Mouse (Mus musculus): Measurements from ENCODE around the gene Muc1. TPM values are rescaled to one million over a fixed set of nuclear protein-coding genes. Genes with fewer than 3 reads are reported as not detected.
"Not testable (repeated sequence)": the region's sequence is repeated elsewhere in the genome, so short reads cannot be mapped to it uniquely, and the experiment has no call there.

The Muc1 gene
- polyA plus RNA-seq, 1 experiment from 2014 or later = 10.1 TPM

- Histone ChIP-seq H3K36me3 (peaks cover 15% of the 10 kb centered on the region), H3K4me1 (replicated peaks) (peaks cover 22% of the 10 kb centered on the region), H3K9me3 (no peaks in the 10 kb centered on the region), H3K4me3 (replicated peaks) (peak overlapping the region; percentile 80), H3K27me3 (replicated peaks) (no peaks in the 10 kb centered on the region), H3K9ac (peak overlapping the region; percentile 66), H3K27ac (peak overlapping the region; percentile 98), H3K4me2 (replicated peaks) (peak overlapping the region; percentile 87)
- peak; percentile 94 for ATAC-seq
- under 1% methylated on average over 69 of the region's 69 CpGs for WGBS
Measured at GRCm38 (mm10) chr3:89213803-89214530, 14.9 kb upstream of the Muc1 start.

- Histone ChIP-seq H3K4me2 (replicated peaks) (peak within 1 kb of the TSS; percentile 87), H3K9ac (peak within 1 kb of the TSS; percentile 66), H3K36me3 (peaks cover 6% of the 10 kb centered on the region; the same call in 1 of the 2 replicates), H3K4me3 (replicated peaks) (peak within 1 kb of the TSS; percentile 80), H3K27ac (peak within 1 kb of the TSS; percentile 98), H3K9me3 (no peaks in the 10 kb centered on the region), H3K27me3 (replicated peaks) (no peaks in the 10 kb centered on the region), H3K4me1 (replicated peaks) (peaks cover 22% of the 10 kb centered on the region)
- WGBS = 2% methylated on average over 19 of the region's 19 CpGs
- ATAC-seq = no peak
Measured at GRCm38 (mm10) chr3:89214681-89215411, 14.0 kb upstream of the Muc1 start, which contains the start of gene Thbs3. Thbs3 (plus strand) TSS chr3:89215180.

- H3K4me1 ChIP-seq (replicated peaks) = peaks cover 22% of the 10 kb centered on the region
- no peak for ATAC-seq
- no peak overlapping the region for H3K27ac ChIP-seq
- WGBS = 2% methylated on average over 6 of the region's 6 CpGs
- peak overlapping the region; percentile 80 for H3K4me3 ChIP-seq (replicated peaks)
- peak overlapping the region; percentile 66 for H3K9ac ChIP-seq
- H3K36me3 ChIP-seq = 0 out of 2 replicates have a peak, but pooled peaks cover 3% of the 10 kb centered on the region
- peak overlapping the region; percentile 87 for H3K4me2 ChIP-seq (replicated peaks)
- H3K27me3 ChIP-seq (replicated peaks) = no peaks in the 10 kb centered on the region
- H3K9me3 ChIP-seq = no peaks in the 10 kb centered on the region
Measured at GRCm38 (mm10) chr3:89215853-89216252, 13.0 kb upstream of the Muc1 start.

GRCm38 (mm10) chr3:89216407-89216806 is 12.4 kb upstream of the Muc1 start:
- Histone ChIP-seq H3K4me2 (replicated peaks) (peak overlapping the region; percentile 87; the same call in 1 of the 2 replicates), H3K4me1 (replicated peaks) (peaks cover 22% of the 10 kb centered on the region)
- ATAC-seq; H3K9ac ChIP-seq; H3K27me3 ChIP-seq (replicated peaks); H3K4me3 ChIP-seq (replicated peaks); H3K36me3 ChIP-seq; H3K27ac ChIP-seq; H3K9me3 ChIP-seq: not testable (repeated sequence)
- WGBS = 74% methylated on average over 7 of the region's 7 CpGs

GRCm38 (mm10) chr3:89218271-89218670 is 10.6 kb upstream of the Muc1 start:
- Histone ChIP-seq H3K27ac (no peak overlapping the region), H3K4me2 (replicated peaks) (no peak overlapping the region), H3K36me3 (no peaks in the 10 kb centered on the region), H3K27me3 (replicated peaks) (no peaks in the 10 kb centered on the region), H3K9ac (no peak overlapping the region), H3K9me3 (no peaks in the 10 kb centered on the region), H3K4me3 (replicated peaks) (no peak overlapping the region), H3K4me1 (replicated peaks) (peaks cover 15% of the 10 kb centered on the region)
- no peak for ATAC-seq
- WGBS = 91% methylated on average over 1 of the region's 1 CpGs

GRCm38 (mm10) chr3:89219546-89219945 is 9.3 kb upstream of the Muc1 start:
- no peaks in the 10 kb centered on the region for H3K9me3 ChIP-seq
- no peaks in the 10 kb centered on the region for H3K27me3 ChIP-seq (replicated peaks)
- no peak overlapping the region for H3K4me3 ChIP-seq (replicated peaks)
- ATAC-seq = no peak
- no peaks in the 10 kb centered on the region for H3K36me3 ChIP-seq
- no peak overlapping the region for H3K27ac ChIP-seq
- no peak overlapping the region for H3K4me2 ChIP-seq (replicated peaks)
- 36% methylated on average over 8 of the region's 8 CpGs for WGBS
- no peak overlapping the region for H3K9ac ChIP-seq
- H3K4me1 ChIP-seq (replicated peaks) = peaks cover 15% of the 10 kb centered on the region

GRCm38 (mm10) chr3:89221167-89221566 is 7.7 kb upstream of the Muc1 start:
- Histone ChIP-seq H3K9ac (no peak overlapping the region), H3K9me3 (no peaks in the 10 kb centered on the region), H3K27ac (no peak overlapping the region), H3K36me3 (no peaks in the 10 kb centered on the region), H3K4me2 (replicated peaks) (no peak overlapping the region), H3K4me1 (replicated peaks) (peaks cover 3% of the 10 kb centered on the region), H3K4me3 (replicated peaks) (no peak overlapping the region), H3K27me3 (replicated peaks) (no peaks in the 10 kb centered on the region)
- ATAC-seq = no peak
- WGBS = 78% methylated on average over 5 of the region's 5 CpGs

- Histone ChIP-seq H3K4me2 (replicated peaks) (no peak overlapping the region), H3K36me3 (no peaks in the 10 kb centered on the region), H3K4me3 (replicated peaks) (no peak overlapping the region), H3K4me1 (replicated peaks) (peaks cover 27% of the 10 kb centered on the region), H3K27me3 (replicated peaks) (0 out of 2 replicates have a peak, but pooled peaks cover 4% of the 10 kb centered on the region), H3K27ac (no peak overlapping the region), H3K9me3 (no peaks in the 10 kb centered on the region), H3K9ac (no peak overlapping the region)
- ATAC-seq = no peak
- WGBS = 79% methylated on average over 11 of the region's 11 CpGs
Measured at GRCm38 (mm10) chr3:89224796-89225195, 4.1 kb upstream of the Muc1 start.

- no peak overlapping the region for H3K27ac ChIP-seq
Measured at GRCm38 (mm10) chr3:89225321-89225815, 3.5 kb upstream of the Muc1 start.

GRCm38 (mm10) chr3:89225918-89226317 is 2.9 kb upstream of the Muc1 start:
- Histone ChIP-seq H3K4me1 (replicated peaks) (peaks cover 27% of the 10 kb centered on the region), H3K36me3 (no peaks in the 10 kb centered on the region), H3K4me3 (replicated peaks) (no peak overlapping the region), H3K27ac (no peak overlapping the region), H3K9me3 (no peaks in the 10 kb centered on the region), H3K9ac (no peak overlapping the region; the same call in 1 of the 2 replicates), H3K27me3 (replicated peaks) (0 out of 2 replicates have a peak, but pooled peaks cover 4% of the 10 kb centered on the region), H3K4me2 (replicated peaks) (no peak overlapping the region)
- ATAC-seq = no peak
- WGBS = 45% methylated on average over 4 of the region's 4 CpGs

More at GRCm38 (mm10) chr3:89225321-89225815, 3.5 kb upstream of the Muc1 start:
- Histone ChIP-seq H3K4me1 (replicated peaks) (peaks cover 27% of the 10 kb centered on the region), H3K4me3 (replicated peaks) (no peak overlapping the region), H3K36me3 (no peaks in the 10 kb centered on the region), H3K9me3 (no peaks in the 10 kb centered on the region), H3K4me2 (replicated peaks) (no peak overlapping the region), H3K27me3 (replicated peaks) (0 out of 2 replicates have a peak, but pooled peaks cover 4% of the 10 kb centered on the region), H3K9ac (no peak overlapping the region; the same call in 1 of the 2 replicates)
- ATAC-seq = no peak
- 63% methylated on average over 12 of the region's 12 CpGs for WGBS

- Histone ChIP-seq H3K9ac (no peak overlapping the region), H3K27me3 (replicated peaks) (0 out of 2 replicates have a peak, but pooled peaks cover 4% of the 10 kb centered on the region)
- WGBS = 38% methylated on average over 11 of the region's 11 CpGs
Measured at GRCm38 (mm10) chr3:89226361-89226760, 2.5 kb upstream of the Muc1 start.

GRCm38 (mm10) chr3:89226900-89227299 is 2.0 kb upstream of the Muc1 start, which contains the start of gene Mtx1:
Mtx1 (minus strand) TSS chr3:89227088.
- ATAC-seq = peak; percentile 16
- no peaks in the 10 kb centered on the region for H3K9me3 ChIP-seq
- no peaks in the 10 kb centered on the region for H3K36me3 ChIP-seq
- peak within 1 kb of the TSS; percentile 54; the same call in 1 of the 2 replicates for H3K27ac ChIP-seq
- peak within 1 kb of the TSS; percentile 84 for H3K4me2 ChIP-seq (replicated peaks)
- H3K9ac ChIP-seq = peak within 1 kb of the TSS; percentile 28; the same call in 1 of the 2 replicates
- peak within 1 kb of the TSS; percentile 44 for H3K4me3 ChIP-seq (replicated peaks)
- H3K4me1 ChIP-seq (replicated peaks) = peaks cover 27% of the 10 kb centered on the region
- 5% methylated on average over 21 of the region's 21 CpGs for WGBS
- H3K27me3 ChIP-seq (replicated peaks) = 0 out of 2 replicates have a peak, but pooled peaks cover 4% of the 10 kb centered on the region

More at GRCm38 (mm10) chr3:89226361-89226760, 2.5 kb upstream of the Muc1 start:
- Histone ChIP-seq H3K4me2 (replicated peaks) (peak overlapping the region; percentile 84), H3K9me3 (no peaks in the 10 kb centered on the region), H3K4me1 (replicated peaks) (peaks cover 27% of the 10 kb centered on the region), H3K4me3 (replicated peaks) (peak overlapping the region; percentile 44), H3K36me3 (no peaks in the 10 kb centered on the region), H3K27ac (no peak overlapping the region)
- ATAC-seq = no peak

Measured in intestine, embryonic 15.5 days (tissue).